Mouse (Mus musculus) cortical plate, adult 2 months (tissue): ENCODE measurements around the gene Gramd2.

Experiments used
- CTCF ChIP-seq: fragments of 200-500 bp; IDR thresholded peaks from 2 replicates; pipeline ENCODE4 v1.5.1; 2011; ENCODE audit warnings: mild to moderate bottlenecking, control low read depth, low read length; ENCODE audit not compliant: insufficient read depth; ENCODE audit errors: extremely low read depth
- POLR2A ChIP-seq: fragments of 200-500 bp; IDR thresholded peaks from 2 replicates; pipeline ENCODE4 v1.6.1; 2011; ENCODE audit warnings: mild to moderate bottlenecking, low read length, control low read depth; ENCODE audit not compliant: insufficient read depth; ENCODE audit errors: extremely low read depth

DNA sequence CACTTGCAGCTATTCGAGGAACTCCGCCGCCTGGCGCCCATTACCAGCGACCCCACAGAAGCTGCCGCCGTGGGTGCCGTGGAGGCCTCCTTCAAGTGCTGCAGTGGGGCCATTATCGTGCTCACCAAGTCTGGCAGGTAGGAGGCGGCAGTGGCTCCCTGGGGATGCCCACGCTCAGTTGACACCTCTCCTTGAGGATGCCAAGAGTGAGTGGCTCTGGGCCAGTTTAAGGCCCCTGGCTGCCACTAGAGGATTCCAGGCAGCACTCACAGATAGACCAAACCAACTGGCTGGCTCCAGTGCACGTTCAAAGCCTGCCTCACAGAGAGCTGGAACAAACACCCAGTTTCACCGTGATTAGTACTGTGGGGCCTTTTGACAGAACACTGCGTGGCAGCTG lies 4.3 kb upstream of the Gramd2 start:
- no peak for TF ChIP-seq CTCF
- no peak for TF ChIP-seq POLR2A
